Mouse (Mus musculus) liver, adult 2 months (tissue): Measurements from ENCODE around the gene Cplx3.

Source experiments
- CTCF ChIP-seq: fragments of 200-500 bp; IDR thresholded peaks from 2 replicates; pipeline ENCODE4 v1.5.1; 2011; ENCODE audit warnings: low read depth, low read length, control low read depth
- POLR2A ChIP-seq: fragments of 200-500 bp; IDR thresholded peaks from 2 replicates; pipeline ENCODE4 v1.6.1; 2011; ENCODE audit warnings: low read length, control low read depth; ENCODE audit not compliant: insufficient read depth; ENCODE audit errors: extremely low read depth

GRCm38 (mm10) chr9:57557215-57557614 is 48.9 kb downstream of the Cplx3 start:
- TF ChIP-seq CTCF, result no peak
- no peak for TF ChIP-seq POLR2A
